Mouse (Mus musculus): ENCODE measurements around the gene Dusp23. TPM values are rescaled to one million over a fixed set of nuclear protein-coding genes. Genes with fewer than 3 reads are reported as not detected.

Gene Dusp23
- polyA plus RNA-seq, 1 experiment: 9.4 TPM

DNA sequence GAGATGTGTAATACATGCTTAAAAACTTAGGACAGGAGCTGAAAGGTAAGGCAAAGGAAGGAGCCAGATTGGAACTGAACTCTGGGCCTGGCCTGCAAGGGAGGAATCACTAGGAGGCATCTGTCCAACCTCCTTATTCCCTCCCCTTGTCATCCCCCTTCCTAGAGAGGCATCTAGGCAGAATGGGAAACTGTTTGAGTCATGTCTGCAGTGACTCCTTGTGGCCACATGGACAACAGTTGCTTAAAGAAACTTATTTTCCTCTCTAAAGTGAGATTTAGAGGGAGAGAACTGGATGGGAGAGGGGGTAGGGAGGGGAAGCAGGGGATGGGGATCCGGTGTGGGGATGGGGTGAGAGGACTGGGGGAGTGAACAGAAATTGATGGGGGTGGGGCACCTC lies 20.0 kb downstream of the Dusp23 start:
- Histone ChIP-seq H3K27ac (ENCODE audit: insufficient read depth, low read depth, low read length) (no peak overlapping the region), H3K4me1 (ENCODE audit: control insufficient read depth, insufficient read depth, low read length) (no peaks in the 10 kb centered on the region), H3K4me3 (ENCODE audit: insufficient read depth, low read length) (no peak overlapping the region)
- TF ChIP-seq POLR2A (IDR thresholded peaks at IDR 0.05; ENCODE audit: borderline replicate concordance, low read depth, low read length): no peak
- TF ChIP-seq CTCF (IDR thresholded peaks at IDR 0.05; ENCODE audit: low read depth, low read length): peak; percentile 16; the same call in 1 of the 2 replicates

- no peak for TF ChIP-seq CTCF (IDR thresholded peaks at IDR 0.05; ENCODE audit: low read depth, low read length)
- TF ChIP-seq POLR2A (IDR thresholded peaks at IDR 0.05; ENCODE audit: borderline replicate concordance, low read depth, low read length): no peak
- H3K4me3 ChIP-seq (ENCODE audit: insufficient read depth, low read length): no peak overlapping the region
- no peak overlapping the region for H3K27ac ChIP-seq (ENCODE audit: insufficient read depth, low read depth, low read length)
- H3K4me1 ChIP-seq (ENCODE audit: control insufficient read depth, insufficient read depth, low read length): no peaks in the 10 kb centered on the region
Measured at GRCm38 (mm10) chr1:172611304-172611703, 21.5 kb downstream of the Dusp23 start.

DNA sequence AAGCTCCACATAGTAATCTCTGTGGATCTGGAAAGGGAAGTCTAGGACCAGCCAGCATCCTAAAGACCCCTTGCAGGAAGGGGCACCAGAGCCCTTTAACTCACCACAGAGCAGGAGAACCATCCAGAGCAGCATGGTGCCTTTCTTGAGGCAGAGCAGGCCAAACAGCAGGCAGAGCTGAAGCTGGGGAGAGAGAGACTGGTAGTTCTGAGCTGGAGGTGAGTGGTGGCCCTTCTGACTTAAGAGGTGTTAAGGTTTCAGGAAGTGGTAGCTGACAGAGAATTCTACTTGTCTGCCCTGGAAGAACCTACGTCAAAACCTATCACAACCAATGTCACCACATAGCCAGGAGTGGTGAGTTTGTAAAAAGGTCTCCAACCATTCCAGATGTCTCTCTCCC lies 30.4 kb downstream of the Dusp23 start, which contains the start of gene Fcrl6:
Fcrl6 (minus strand) TSS at position 226 of the 400 bp plus-strand sequence.
- Histone ChIP-seq H3K4me1 (ENCODE audit: control insufficient read depth, insufficient read depth, low read length) (no peaks in the 10 kb centered on the region), H3K27ac (ENCODE audit: insufficient read depth, low read depth, low read length) (no peak within 1 kb of the TSS), H3K4me3 (ENCODE audit: insufficient read depth, low read length) (no peak within 1 kb of the TSS)
- TF ChIP-seq POLR2A (IDR thresholded peaks at IDR 0.05; ENCODE audit: borderline replicate concordance, low read depth, low read length): no peak
- TF ChIP-seq CTCF (IDR thresholded peaks at IDR 0.05; ENCODE audit: low read depth, low read length): no peak

DNA sequence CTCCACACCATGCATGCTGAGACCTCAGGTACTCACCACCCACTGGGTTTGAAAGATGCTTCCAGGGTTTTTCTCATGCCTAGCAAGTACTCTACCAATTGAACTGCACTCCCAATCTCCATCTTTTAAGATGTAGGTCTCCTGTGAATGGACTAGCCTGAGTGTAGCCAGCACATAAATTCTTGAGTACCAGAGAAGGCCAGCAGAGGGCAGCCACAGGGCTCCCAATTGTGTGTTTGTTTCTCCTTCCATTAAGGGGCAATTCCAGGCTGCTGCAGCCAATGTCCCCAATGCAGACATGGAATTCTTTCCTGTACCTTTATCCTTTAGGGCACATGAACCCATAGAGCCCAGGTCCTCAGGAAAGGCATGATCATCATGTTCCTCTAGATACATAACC lies 38.3 kb downstream of the Dusp23 start:
- TF ChIP-seq CTCF (IDR thresholded peaks at IDR 0.05; ENCODE audit: low read depth, low read length) (peak; percentile 56), POLR2A (IDR thresholded peaks at IDR 0.05; ENCODE audit: borderline replicate concordance, low read depth, low read length) (no peak)
- peaks cover 18% of the 10 kb centered on the region for H3K4me1 ChIP-seq (ENCODE audit: control insufficient read depth, insufficient read depth, low read length)
- no peak overlapping the region for H3K4me3 ChIP-seq (ENCODE audit: insufficient read depth, low read length)
- no peak overlapping the region for H3K27ac ChIP-seq (ENCODE audit: insufficient read depth, low read depth, low read length)

GRCm38 (mm10) chr1:172593956-172594355 lies 38.8 kb downstream of the Dusp23 start:
- no peak overlapping the region for H3K4me3 ChIP-seq (ENCODE audit: insufficient read depth, low read length)
- no peak for TF ChIP-seq CTCF (IDR thresholded peaks at IDR 0.05; ENCODE audit: low read depth, low read length)
- TF ChIP-seq POLR2A (IDR thresholded peaks at IDR 0.05; ENCODE audit: borderline replicate concordance, low read depth, low read length): no peak
- H3K4me1 ChIP-seq (ENCODE audit: control insufficient read depth, insufficient read depth, low read length): peaks cover 22% of the 10 kb centered on the region
- H3K27ac ChIP-seq (ENCODE audit: insufficient read depth, low read depth, low read length): no peak overlapping the region

DNA sequence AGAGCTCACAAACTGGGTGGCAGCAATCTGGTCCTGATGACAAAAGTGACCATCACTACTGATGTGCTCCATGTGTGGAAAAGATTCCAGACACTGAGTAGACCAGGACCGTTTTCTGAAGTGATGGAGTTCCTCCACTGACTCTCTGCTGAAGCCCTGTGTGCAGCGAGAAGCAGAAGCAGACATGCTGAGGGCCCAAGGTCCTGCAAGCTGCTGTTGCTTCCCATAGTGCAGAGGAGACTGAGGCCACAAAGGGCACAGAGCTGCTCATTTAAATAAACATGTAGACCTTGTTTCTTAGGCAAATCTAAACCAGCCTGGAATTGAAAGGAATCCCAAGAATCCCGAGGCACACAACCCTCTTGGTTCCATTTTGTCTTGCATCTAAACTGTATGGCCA lies 39.4 kb downstream of the Dusp23 start:
- H3K4me1 ChIP-seq (ENCODE audit: control insufficient read depth, insufficient read depth, low read length): peaks cover 27% of the 10 kb centered on the region
- H3K27ac ChIP-seq (ENCODE audit: insufficient read depth, low read depth, low read length): no peak overlapping the region
- TF ChIP-seq POLR2A (IDR thresholded peaks at IDR 0.05; ENCODE audit: borderline replicate concordance, low read depth, low read length) (no peak), CTCF (IDR thresholded peaks at IDR 0.05; ENCODE audit: low read depth, low read length) (no peak)
- H3K4me3 ChIP-seq (ENCODE audit: insufficient read depth, low read length): no peak overlapping the region

DNA sequence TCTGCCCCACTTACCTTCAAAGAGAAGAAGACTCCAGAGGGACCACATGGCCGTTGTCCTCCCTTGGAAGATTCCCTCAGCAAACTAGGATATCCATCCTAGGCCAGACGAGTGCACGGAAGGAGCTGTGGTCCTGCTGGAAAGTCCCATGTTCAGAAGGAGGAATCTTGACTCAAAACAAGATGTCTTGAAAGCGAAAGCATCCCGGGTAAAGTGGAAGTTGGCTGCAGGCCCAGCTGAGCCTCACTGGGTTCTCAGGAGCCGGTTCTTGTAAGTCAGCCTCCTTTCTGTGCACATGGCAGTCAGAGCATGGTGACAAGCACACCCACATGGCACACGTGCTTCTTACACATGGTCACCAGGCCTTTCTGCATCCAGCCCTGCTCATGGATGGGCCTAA lies 42.4 kb downstream of the Dusp23 start, which contains the start of gene Slamf8:
Slamf8 (minus strand) TSS at position 184 of the 400 bp plus-strand sequence.
- Histone ChIP-seq H3K4me3 (ENCODE audit: insufficient read depth, low read length) (no peak within 1 kb of the TSS), H3K27ac (ENCODE audit: insufficient read depth, low read depth, low read length) (peak within 1 kb of the TSS; percentile 12; the same call in 1 of the 2 replicates), H3K4me1 (ENCODE audit: control insufficient read depth, insufficient read depth, low read length) (peaks cover 37% of the 10 kb centered on the region)
- TF ChIP-seq POLR2A (IDR thresholded peaks at IDR 0.05; ENCODE audit: borderline replicate concordance, low read depth, low read length): no peak
- TF ChIP-seq CTCF (IDR thresholded peaks at IDR 0.05; ENCODE audit: low read depth, low read length): no peak

DNA sequence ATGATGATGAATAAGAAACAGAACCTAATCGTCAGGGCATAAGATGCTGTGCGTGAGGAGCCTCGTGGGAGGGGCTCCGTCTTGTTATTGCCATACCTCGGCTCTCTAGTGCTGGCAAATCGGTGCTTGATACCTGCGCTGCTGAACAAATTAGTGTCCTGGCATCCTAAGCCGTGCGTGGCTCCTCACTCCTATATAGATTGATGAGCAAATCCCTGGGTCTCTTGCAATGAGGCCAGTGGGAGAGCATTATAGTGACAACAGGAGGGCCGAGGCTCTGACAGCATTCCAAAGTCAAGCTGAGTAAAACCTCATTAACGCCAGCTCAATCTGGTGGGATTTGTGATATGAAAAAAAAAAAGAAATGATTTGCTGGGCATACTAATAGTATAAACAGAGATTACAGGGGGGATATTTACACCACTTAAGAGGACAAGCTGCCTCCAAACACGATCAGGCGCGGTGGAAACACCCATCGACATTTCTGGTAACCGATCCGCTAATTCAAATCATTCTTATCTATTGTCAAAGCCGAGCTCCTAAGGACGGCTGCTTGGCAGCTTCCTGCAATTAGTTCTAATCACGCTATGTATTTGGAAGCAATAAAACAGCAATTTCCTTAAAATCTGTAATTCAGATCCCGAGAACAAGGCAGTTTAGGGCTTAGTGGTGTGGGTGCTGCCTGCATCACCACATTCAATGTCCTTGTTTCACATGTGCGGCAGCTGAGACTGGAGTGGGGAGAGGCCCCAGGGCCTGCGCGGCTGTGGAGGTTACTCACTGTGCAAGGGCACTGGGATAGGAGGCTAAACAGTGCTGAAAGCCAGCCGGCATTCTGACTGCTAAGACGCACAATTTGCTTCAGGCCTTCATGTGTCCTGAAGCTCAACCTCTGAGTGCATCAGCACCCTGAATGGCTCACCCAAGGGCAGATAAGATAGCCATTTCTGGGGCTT lies 46.9 kb downstream of the Dusp23 start:
- Histone ChIP-seq H3K27ac (ENCODE audit: insufficient read depth, low read depth, low read length) (no peak overlapping the region), H3K4me3 (ENCODE audit: insufficient read depth, low read length) (no peak overlapping the region), H3K4me1 (ENCODE audit: control insufficient read depth, insufficient read depth, low read length) (peaks cover 31% of the 10 kb centered on the region)
- TF ChIP-seq CTCF (IDR thresholded peaks at IDR 0.05; ENCODE audit: low read depth, low read length): no peak
- TF ChIP-seq POLR2A (IDR thresholded peaks at IDR 0.05; ENCODE audit: borderline replicate concordance, low read depth, low read length): no peak

- TF ChIP-seq POLR2A (IDR thresholded peaks at IDR 0.05; ENCODE audit: borderline replicate concordance, low read depth, low read length) (no peak), CTCF (IDR thresholded peaks at IDR 0.05; ENCODE audit: low read depth, low read length) (no peak)
- Histone ChIP-seq H3K4me3 (ENCODE audit: insufficient read depth, low read length) (no peak overlapping the region), H3K27ac (ENCODE audit: insufficient read depth, low read depth, low read length) (no peak overlapping the region), H3K4me1 (ENCODE audit: control insufficient read depth, insufficient read depth, low read length) (peaks cover 24% of the 10 kb centered on the region)
Measured at GRCm38 (mm10) chr1:172585026-172585425, 47.7 kb downstream of the Dusp23 start.

DNA sequence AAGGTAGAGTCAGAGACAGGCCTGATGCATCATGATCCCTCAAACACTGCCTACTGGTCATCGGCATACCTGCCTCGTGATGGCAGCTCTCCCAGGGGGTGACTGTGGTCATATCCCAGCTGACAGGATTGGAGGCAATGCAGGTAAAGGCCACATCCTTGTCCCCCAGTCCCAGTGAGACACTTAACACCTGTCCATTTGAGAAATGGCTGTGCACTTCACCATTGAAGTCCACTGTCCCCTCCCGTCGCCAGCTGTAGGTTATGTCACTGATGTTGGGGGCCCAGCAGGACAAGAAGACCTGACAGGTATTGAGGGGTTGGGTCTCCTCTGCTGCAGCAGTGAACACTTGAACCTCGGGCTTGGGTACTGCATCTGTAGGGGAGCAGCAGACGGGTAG lies 48.5 kb downstream of the Dusp23 start:
- Histone ChIP-seq H3K27ac (ENCODE audit: insufficient read depth, low read depth, low read length) (no peak overlapping the region), H3K4me1 (ENCODE audit: control insufficient read depth, insufficient read depth, low read length) (peaks cover 18% of the 10 kb centered on the region)
- no peak for TF ChIP-seq CTCF (IDR thresholded peaks at IDR 0.05; ENCODE audit: low read depth, low read length)

More for the DNA sequence above, 48.5 kb downstream of the Dusp23 start:
- H3K4me3 ChIP-seq (ENCODE audit: insufficient read depth, low read length): no peak overlapping the region

Measured in bone marrow macrophage, adult 2 months (primary cell).